Mouse (Mus musculus): ENCODE measurements at regions not wholly inside any gene's neighbourhood (a gene's known extent, or its start where the extent isn't known, plus 50 kb on each side); places are given as distances from the start of the nearest gene placed in this dataset.
A peak's percentile ranks its signal among the peaks of the same experiment; 100 is the strongest.

DNA sequence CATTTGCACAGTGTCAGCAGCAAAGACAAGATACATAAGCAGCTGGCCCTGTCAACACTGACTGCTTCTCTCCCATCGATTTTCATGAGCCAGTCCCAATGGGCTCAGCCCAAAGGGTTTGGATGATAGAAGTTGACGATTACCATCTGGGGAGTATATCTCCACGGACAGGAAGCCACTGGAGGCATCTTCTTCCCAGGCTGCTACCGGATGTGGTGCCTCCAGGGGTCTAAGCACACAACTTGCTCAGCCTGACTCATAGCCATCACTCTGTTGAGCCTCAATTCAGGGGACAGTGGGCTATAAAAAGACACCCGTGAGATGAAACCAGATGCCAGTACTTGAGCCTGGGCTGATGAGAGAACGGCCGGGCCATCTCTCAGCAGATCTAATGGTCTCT lies 71.1 kb upstream of the Hif1a start:
- DNase-seq = no peak

DNA sequence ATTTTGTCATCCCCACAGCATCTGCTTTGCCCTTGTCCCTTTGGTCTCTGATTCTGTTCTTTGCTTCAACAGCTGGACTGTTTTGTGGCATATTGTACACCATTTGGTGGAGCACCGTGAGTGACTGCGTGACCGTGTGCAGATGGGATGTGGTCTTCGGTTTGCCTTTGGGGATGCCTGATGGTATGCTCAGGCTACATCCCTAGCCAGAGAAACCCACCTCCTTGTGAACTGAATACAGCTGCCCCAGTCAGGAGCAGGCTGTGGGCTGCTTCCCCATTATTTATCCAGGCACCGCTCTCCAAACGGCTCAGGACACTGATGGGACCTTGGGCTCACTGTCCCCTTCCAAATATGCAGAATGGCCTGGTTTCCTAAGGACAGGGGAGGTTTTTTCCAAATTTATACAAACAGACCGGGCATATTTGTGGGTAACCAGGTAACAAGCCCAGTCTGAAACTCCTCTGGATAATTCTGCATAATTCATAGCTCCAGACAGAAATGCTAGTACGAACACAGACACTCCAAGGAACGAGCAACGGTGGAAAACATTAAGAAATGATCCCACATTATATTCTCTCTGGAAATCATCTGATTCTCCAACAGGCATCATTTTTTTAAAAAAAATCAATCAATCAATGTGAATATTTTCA lies 70.5 kb upstream of the Hif1a start:
- DNase-seq = no peak

DNA sequence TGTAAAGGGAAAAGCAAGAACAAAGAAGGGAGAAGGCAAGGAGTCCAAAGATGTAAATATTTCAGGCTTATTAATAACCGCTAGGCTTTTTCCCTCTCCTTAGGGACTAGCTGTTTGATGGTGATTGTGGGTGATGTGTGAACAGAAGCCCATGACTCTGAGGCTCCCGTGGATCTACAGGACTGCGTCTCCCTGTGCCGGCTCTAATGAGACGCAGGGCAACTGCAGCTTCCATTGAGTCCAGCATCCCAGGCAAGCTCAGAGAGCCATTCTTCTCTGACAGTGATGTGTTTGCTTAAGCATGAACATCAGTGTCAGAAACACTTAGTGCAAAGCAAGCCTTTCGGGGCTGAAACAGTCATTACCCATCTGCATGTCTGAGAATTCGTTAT lies 70.0 kb upstream of the Hif1a start:
- no peak for DNase-seq

DNA sequence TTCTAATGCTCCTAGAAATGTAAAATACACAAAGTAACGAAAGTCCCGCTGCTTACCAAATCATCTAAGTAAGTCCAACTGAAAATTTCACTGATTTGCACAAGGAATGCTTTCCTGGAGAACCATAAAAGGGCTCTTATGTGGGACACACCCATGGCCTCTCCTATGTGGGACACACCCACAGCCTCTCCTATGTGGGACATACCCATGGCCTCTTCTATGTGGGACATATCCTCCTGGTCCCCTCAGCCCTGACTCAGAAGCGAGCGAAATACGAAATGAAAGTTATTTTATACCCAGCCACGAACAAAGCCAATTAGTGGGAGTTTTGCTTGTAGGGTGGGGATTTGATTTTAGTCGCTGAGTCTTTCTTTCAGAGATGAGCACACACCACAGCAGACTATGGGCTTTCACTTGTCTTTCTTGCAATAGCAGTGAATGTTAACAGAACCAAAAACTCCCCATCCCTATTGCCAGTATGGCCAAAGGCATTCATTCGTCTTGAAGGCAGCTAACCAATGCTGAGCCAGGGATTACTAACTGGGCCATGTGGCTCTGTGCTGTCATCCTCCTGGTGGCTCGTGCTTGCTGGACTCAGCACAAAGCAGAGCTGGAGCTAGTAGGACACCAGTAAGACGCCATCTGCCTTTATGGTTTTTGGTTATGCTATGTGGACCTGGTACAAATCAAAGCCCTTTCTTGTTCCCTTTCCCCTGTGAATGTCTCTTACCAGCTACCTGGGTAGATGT lies 69.4 kb upstream of the Hif1a start:
- no peak for DNase-seq

DNA sequence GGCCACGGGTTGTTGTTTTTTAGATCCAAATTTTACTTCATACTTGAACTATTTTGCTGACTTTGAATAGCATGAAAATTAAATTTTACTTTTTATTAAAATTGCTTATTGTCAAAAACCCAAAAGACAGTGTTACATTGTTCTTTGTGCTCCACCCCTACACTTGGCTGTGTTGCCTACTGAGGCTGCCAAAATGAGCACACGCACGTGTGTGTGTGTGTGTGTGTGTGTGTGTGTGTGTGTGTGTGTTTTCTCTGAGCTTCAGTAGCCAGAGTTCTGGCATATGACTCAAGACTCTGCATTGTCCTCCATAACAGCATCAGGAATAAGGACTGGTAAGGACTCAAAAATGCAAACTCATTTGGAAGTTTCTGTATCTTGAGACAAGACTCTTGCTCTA lies 68.4 kb upstream of the Hif1a start:
- DNase-seq = no peak

DNA sequence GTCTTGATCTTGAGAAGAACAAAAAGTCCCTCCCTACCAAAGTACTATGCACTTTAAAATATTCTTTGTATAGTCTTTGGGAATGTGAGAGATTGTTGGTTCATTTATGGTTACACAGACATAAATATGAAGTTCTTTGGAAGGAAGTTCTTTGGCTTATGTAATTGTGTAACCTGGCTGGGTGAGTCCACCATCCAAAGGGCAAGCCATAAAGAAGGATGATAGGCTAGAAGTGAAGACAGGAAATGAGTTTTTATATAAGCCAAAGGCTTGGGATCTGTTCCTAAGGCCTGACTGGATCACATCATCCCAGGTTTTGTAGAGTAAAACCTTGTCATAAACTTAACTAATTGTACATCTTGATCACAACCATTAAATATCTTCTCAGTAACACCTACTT lies 65.0 kb upstream of the Hif1a start:
- DNase-seq = no peak

DNA sequence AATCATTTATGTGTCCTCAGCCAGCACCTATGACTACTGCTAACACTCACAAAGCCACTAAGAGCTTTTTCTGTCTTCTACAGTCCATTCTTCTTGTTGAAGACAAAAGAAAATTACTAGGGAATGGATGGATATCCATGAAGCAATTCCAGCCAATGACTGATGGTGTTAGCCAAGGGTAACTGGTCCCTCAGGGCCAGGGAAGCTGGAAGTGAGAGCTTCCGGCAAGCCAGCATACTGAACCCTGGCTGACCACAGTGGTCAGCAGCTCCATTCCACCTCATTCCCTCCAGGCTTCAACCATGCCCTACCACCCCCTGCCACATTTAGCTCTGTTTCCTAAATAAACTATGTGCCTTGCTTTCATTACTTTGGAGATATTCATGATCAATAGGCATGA lies 64.1 kb upstream of the Hif1a start:
- DNase-seq = no peak

DNA sequence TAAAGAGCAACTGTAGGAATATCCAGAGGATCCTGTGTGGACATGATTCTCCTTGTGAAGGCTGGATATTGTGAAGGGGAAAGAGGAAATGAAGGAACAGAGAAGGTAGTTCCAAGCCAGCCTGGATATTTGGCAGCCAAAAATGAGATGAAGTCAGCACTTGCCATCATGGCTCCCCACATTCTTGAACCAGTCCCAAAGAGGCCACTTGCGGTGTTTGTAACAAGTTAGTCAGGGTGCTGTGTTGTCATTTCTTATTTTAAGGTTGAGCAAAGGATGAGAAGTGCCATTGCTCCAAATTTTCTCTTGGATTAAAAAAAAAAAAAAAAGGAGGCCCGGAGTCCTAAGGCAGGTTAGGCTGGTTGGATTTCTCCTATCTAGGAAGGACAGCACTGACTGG lies 63.3 kb upstream of the Hif1a start:
- no peak for DNase-seq

DNA sequence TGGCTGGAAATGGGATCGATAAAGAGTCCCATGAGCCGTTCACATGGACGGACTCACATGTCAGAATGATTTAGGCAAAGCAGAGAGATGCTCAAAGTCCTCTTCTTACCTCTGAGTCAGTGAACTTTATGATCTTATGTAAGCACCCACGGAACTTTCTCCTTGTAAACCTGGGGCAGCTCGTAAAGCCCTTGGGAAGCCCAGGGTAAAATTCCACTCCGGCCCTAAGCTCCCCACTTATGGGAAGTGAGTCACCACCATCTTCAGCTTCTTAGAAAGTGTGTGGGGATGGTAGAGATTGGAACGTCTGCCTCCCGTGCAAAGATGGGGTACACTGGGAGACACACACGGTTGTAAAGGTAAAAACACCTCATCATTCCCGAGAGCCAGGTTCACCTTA lies 62.8 kb upstream of the Hif1a start:
- no peak for DNase-seq

DNA sequence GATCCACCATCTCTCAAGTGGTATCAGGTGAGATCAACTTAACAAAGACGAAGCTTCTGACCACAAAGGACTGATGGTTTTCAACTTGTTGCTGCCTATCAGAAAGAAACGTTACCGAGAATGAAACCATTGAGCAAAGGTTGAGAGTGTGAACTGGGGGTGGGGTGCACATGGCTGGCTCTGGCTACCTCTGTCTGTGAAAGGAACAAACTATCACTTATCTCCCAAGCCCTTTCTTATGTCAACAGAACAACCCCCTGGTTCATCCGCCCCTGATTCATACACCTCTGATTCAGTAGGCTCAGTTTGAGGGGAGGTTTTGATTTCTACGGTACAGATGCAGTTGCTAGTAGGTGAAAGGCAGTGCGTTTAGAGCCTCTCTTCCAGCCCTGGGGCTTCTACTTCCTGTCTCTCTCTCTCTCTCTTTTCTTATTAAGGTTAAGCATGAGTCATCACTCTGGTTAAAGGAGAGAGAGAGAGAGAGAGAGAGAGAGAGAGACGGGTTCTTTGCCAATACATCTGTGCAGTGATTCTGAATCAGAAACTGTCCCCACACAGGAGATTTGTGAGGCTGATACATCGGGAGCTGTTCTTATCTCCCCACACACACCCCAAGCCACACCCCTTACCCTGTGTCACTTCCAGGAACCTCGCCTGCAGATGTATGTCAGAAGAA lies 59.0 kb upstream of the Hif1a start:
- DNase-seq = peak; percentile 27

DNA sequence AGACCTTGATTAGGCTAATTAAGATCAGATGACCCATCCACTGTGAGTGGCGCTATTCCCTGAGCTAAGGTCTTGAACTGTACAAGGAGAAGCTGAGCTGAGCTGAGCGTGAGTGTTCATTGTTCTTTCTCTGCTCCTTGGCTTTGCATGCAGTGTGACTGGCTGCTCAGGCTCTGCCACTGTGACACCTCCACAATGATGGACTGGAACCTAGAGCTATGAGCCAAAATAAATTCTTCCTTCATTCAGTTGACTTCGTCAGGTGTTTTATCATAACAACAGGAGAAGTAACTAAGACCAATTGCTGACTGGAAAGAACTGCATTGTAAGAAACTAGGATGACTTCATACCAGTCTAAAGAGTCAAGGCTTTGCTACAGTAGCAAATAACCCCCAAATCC lies 56.4 kb upstream of the Hif1a start:
- DNase-seq = no peak

DNA sequence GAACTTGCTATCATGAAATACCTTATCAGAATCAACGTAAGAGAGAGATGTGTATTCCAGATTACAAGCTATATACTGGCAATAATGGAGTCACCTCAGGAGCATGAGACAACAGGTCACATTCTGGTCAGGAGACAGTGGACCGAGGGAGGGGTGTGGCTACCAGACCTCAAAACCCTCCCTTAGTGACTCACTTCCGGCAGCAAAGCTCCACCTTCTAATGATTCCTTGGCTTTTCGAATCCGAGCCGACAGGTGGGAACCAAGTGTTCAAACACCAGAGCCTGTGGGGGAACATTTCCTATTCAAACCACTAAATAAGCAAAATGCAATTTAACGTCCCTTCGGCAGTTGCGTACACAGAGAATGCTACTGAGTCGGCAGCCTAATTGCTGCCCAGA lies 54.5 kb upstream of the Hif1a start:
- DNase-seq = no peak

DNA sequence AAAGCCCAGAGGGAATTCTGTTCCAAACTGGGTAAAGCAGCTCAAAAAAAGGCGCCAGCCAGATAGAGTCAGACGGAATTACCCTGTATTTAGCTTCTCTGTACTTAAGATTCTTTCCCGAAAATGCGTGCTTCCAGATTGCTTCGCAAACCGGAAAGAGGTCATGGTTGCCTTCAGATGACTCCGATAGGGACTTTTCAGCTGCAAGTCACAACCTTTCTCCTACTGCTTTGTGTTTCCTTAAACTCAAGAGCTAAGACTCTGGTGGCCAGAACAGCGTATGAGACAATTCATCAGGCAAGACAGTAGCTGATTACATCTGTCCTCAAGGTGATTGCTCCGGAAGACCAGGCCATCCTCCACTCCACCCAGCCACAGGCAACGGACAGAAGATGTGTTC lies 53.8 kb upstream of the Hif1a start:
- DNase-seq = no peak

DNA sequence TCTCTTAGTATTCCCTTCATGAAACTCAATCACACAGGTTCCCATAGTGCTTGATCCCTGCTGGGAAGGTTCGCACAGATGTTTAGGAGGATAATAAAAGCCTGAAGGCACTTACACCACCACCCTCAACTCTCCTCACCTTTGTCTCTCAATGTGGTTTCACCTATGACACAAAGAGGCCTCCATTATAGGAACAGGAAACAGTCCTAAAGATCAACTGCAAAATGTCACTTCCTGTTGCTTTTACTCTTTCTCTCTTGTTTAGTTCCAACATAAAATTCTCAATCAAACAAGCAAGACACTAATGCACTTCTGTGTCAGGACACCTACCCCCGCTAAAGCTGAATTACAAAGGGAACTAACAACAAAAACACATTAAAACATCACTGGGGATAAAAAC lies 50.3 kb upstream of the Hif1a start:
- no peak for DNase-seq
